Mouse (Mus musculus): ENCODE measurements around the gene Asb3. TPM values are rescaled to one million over a fixed set of nuclear protein-coding genes. Genes with fewer than 3 reads are reported as not detected.
"Not testable (repeated sequence)": the region's sequence is repeated elsewhere in the genome, so short reads cannot be mapped to it uniquely, and the experiment has no call there.

Gene Asb3
- polyA plus RNA-seq, 1 experiment from 2014 or later, result 21.9 TPM

DNA sequence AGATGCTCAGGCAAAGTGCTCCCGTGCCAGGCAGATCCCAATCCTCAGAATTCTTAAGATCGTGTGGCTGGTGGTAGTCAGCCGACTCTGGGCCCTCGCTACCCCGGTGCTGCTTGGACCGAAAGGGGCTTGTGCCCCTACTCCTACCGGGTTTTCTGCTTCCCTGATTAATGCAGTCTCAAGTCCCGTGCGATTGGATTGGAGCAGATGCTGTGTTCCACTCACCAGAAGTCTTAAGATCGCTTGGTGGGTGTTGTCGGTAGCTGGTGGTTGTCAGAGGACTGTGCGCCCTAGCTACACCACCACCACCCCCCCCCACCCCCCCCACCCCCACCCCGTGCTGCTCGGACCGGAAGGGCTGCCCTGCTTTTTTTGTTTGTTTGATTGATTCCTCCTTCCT is 132.2 kb downstream of the Asb3 start:
- not testable (repeated sequence) for H3K4me1 ChIP-seq (ENCODE audit: control insufficient read depth, insufficient read depth, low read length); H3K4me3 ChIP-seq (ENCODE audit: low read depth, low read length); H3K36me3 ChIP-seq (ENCODE audit: control insufficient read depth, insufficient read depth, low read length); H3K27ac ChIP-seq (ENCODE audit: low read depth, low read length); H3K27me3 ChIP-seq (ENCODE audit: control insufficient read depth, insufficient read depth, low read length); H3K9me3 ChIP-seq (replicated peaks; ENCODE audit: control insufficient read depth, low read length); H3K9ac ChIP-seq (ENCODE audit: low read depth, low read length); H3K4me2 ChIP-seq; ATAC-seq (replicated peaks; ENCODE audit: insufficient number of reproducible peaks, low FRiP score, low TSS enrichment)
- WGBS (ENCODE audit: insufficient replicate concordance), result 64% methylated on average over 15 of the region's 15 CpGs

DNA sequence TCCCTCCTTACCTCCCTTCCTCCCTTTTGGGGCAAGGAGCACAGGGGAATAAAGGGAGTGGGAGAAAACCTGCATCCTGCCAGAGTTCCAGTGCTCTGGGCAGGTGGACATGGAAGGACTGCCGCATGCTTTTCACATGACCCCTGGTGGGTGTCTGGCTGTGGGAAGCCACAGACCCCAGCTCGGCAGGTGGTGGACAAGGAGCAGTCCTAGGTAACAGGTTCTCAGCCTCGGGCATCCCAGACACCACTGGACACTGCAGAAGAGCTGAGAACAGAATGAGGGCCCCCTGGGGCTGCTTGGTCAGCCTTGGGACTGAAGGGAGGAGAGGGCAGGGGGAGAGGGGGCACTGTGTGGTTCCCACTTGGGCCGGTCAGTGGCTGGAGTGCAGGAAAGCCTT is 149.7 kb downstream of the Asb3 start:
- no peak overlapping the region for H3K4me2 ChIP-seq
- no peak overlapping the region for H3K4me3 ChIP-seq (ENCODE audit: low read depth, low read length)
- 0 out of 2 replicates have a peak, but pooled peaks cover under 1% of the 10 kb centered on the region for H3K9me3 ChIP-seq (replicated peaks; ENCODE audit: control insufficient read depth, low read length)
- no peaks in the 10 kb centered on the region for H3K4me1 ChIP-seq (ENCODE audit: control insufficient read depth, insufficient read depth, low read length)
- H3K36me3 ChIP-seq (ENCODE audit: control insufficient read depth, insufficient read depth, low read length), result 0 out of 2 replicates have a peak, but pooled peaks cover 1% of the 10 kb centered on the region
- H3K9ac ChIP-seq (ENCODE audit: low read depth, low read length), result no peak overlapping the region
- 93% methylated on average over 4 of the region's 4 CpGs for WGBS (ENCODE audit: insufficient replicate concordance)
- H3K27me3 ChIP-seq (ENCODE audit: control insufficient read depth, insufficient read depth, low read length), result no peaks in the 10 kb centered on the region
- no peak for ATAC-seq (replicated peaks; ENCODE audit: insufficient number of reproducible peaks, low FRiP score, low TSS enrichment)
- no peak overlapping the region for H3K27ac ChIP-seq (ENCODE audit: low read depth, low read length)

GRCm38 (mm10) chr11:31089973-31090372 is 204.8 kb downstream of the Asb3 start:
- H3K9ac ChIP-seq (ENCODE audit: low read depth, low read length), result no peak overlapping the region
- no peaks in the 10 kb centered on the region for H3K4me1 ChIP-seq (ENCODE audit: control insufficient read depth, insufficient read depth, low read length)
- H3K4me2 ChIP-seq, result no peak overlapping the region
- H3K27ac ChIP-seq (ENCODE audit: low read depth, low read length), result no peak overlapping the region
- no peak for ATAC-seq (replicated peaks; ENCODE audit: insufficient number of reproducible peaks, low FRiP score, low TSS enrichment)
- no peaks in the 10 kb centered on the region for H3K27me3 ChIP-seq (ENCODE audit: control insufficient read depth, insufficient read depth, low read length)
- H3K9me3 ChIP-seq (replicated peaks; ENCODE audit: control insufficient read depth, low read length), result no peaks in the 10 kb centered on the region
- H3K4me3 ChIP-seq (ENCODE audit: low read depth, low read length), result no peak overlapping the region
- WGBS (ENCODE audit: insufficient replicate concordance), result 94% methylated on average over 10 of the region's 10 CpGs
- 0 out of 2 replicates have a peak, but pooled peaks cover 2% of the 10 kb centered on the region for H3K36me3 ChIP-seq (ENCODE audit: control insufficient read depth, insufficient read depth, low read length)

- 93% methylated on average over 3 of the region's 3 CpGs for WGBS (ENCODE audit: insufficient replicate concordance)
Observed at GRCm38 (mm10) chr11:31090478-31090978, 205.3 kb downstream of the Asb3 start.

GRCm38 (mm10) chr11:31099519-31099918 is 214.3 kb downstream of the Asb3 start:
- not testable (repeated sequence) for H3K9ac ChIP-seq (ENCODE audit: low read depth, low read length); H3K4me3 ChIP-seq (ENCODE audit: low read depth, low read length); H3K27ac ChIP-seq (ENCODE audit: low read depth, low read length); H3K36me3 ChIP-seq (ENCODE audit: control insufficient read depth, insufficient read depth, low read length); H3K9me3 ChIP-seq (replicated peaks; ENCODE audit: control insufficient read depth, low read length); H3K27me3 ChIP-seq (ENCODE audit: control insufficient read depth, insufficient read depth, low read length); ATAC-seq (replicated peaks; ENCODE audit: insufficient number of reproducible peaks, low FRiP score, low TSS enrichment); H3K4me1 ChIP-seq (ENCODE audit: control insufficient read depth, insufficient read depth, low read length); H3K4me2 ChIP-seq

More at GRCm38 (mm10) chr11:31090478-31090978, 205.3 kb downstream of the Asb3 start:
- Histone ChIP-seq H3K36me3 (ENCODE audit: control insufficient read depth, insufficient read depth, low read length) (0 out of 2 replicates have a peak, but pooled peaks cover 2% of the 10 kb centered on the region), H3K4me2 (no peak overlapping the region), H3K27ac (ENCODE audit: low read depth, low read length) (no peak overlapping the region), H3K27me3 (ENCODE audit: control insufficient read depth, insufficient read depth, low read length) (no peaks in the 10 kb centered on the region), H3K9ac (ENCODE audit: low read depth, low read length) (no peak overlapping the region), H3K4me1 (ENCODE audit: control insufficient read depth, insufficient read depth, low read length) (no peaks in the 10 kb centered on the region), H3K9me3 (replicated peaks; ENCODE audit: control insufficient read depth, low read length) (no peaks in the 10 kb centered on the region), H3K4me3 (ENCODE audit: low read depth, low read length) (no peak overlapping the region)
- ATAC-seq (replicated peaks; ENCODE audit: insufficient number of reproducible peaks, low FRiP score, low TSS enrichment), result no peak

- H3K4me2 ChIP-seq, result no peak overlapping the region
- no peak overlapping the region for H3K9ac ChIP-seq (ENCODE audit: low read depth, low read length)
- H3K36me3 ChIP-seq (ENCODE audit: control insufficient read depth, insufficient read depth, low read length), result no peaks in the 10 kb centered on the region
- no peaks in the 10 kb centered on the region for H3K4me1 ChIP-seq (ENCODE audit: control insufficient read depth, insufficient read depth, low read length)
- WGBS (ENCODE audit: insufficient replicate concordance), result 80% methylated on average over 2 of the region's 2 CpGs
- no peak overlapping the region for H3K27ac ChIP-seq (ENCODE audit: low read depth, low read length)
- H3K27me3 ChIP-seq (ENCODE audit: control insufficient read depth, insufficient read depth, low read length), result no peaks in the 10 kb centered on the region
- ATAC-seq (replicated peaks; ENCODE audit: insufficient number of reproducible peaks, low FRiP score, low TSS enrichment), result no peak
- no peaks in the 10 kb centered on the region for H3K9me3 ChIP-seq (replicated peaks; ENCODE audit: control insufficient read depth, low read length)
- H3K4me3 ChIP-seq (ENCODE audit: low read depth, low read length), result no peak overlapping the region
Observed at GRCm38 (mm10) chr11:31102188-31102587, 217.0 kb downstream of the Asb3 start.

DNA sequence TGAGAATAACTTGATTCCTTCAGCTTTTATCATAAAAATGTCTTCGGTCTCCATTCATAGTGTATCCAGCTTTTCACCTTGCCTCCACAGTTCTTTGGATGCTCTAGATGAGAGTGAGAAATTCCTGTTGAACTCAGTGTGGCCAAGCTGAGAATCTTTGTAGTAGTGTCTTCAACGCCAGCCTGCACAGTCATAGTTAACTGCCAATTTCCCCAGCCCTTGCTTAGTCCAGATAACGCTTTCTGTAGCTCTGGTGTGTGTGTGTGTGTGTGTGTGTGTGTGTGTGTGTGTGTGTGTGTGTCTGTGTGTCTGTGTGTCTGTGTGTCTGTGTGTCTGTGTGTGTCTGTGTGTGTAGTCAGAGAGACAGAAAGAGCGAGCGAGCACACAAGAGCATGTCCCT is 220.1 kb downstream of the Asb3 start:
- Histone ChIP-seq H3K9ac (ENCODE audit: low read depth, low read length) (no peak overlapping the region), H3K4me1 (ENCODE audit: control insufficient read depth, insufficient read depth, low read length) (no peaks in the 10 kb centered on the region), H3K27me3 (ENCODE audit: control insufficient read depth, insufficient read depth, low read length) (no peaks in the 10 kb centered on the region), H3K27ac (ENCODE audit: low read depth, low read length) (no peak overlapping the region), H3K36me3 (ENCODE audit: control insufficient read depth, insufficient read depth, low read length) (no peaks in the 10 kb centered on the region), H3K9me3 (replicated peaks; ENCODE audit: control insufficient read depth, low read length) (no peaks in the 10 kb centered on the region), H3K4me2 (no peak overlapping the region), H3K4me3 (ENCODE audit: low read depth, low read length) (no peak overlapping the region)
- WGBS (ENCODE audit: insufficient replicate concordance), result 90% methylated on average over 5 of the region's 5 CpGs
- no peak for ATAC-seq (replicated peaks; ENCODE audit: insufficient number of reproducible peaks, low FRiP score, low TSS enrichment)

DNA sequence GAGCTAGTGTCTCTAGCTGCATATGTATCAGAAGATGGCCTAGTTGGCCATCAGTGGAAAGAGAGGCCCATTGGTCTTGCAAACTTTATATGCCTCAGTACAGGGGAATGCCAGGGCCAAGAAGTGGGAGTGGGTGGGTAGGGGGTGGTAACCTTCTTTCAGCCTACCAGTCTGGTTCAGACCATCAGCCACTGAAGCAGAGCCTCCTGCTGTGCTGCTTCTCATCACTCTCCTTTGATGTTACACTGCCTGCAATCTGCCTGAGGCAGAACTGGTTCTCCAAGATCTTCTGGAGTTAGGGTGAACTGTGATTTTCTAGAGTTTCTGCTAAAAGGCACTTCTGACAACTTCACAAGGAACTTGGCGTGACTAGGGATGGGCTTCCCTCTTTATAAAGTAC is 241.7 kb downstream of the Asb3 start:
- WGBS (ENCODE audit: insufficient replicate concordance), result 52% methylated on average over 1 of the region's 1 CpGs
- not testable (repeated sequence) for H3K4me3 ChIP-seq (ENCODE audit: low read depth, low read length); ATAC-seq (replicated peaks; ENCODE audit: insufficient number of reproducible peaks, low FRiP score, low TSS enrichment); H3K4me2 ChIP-seq; H3K36me3 ChIP-seq (ENCODE audit: control insufficient read depth, insufficient read depth, low read length); H3K9ac ChIP-seq (ENCODE audit: low read depth, low read length); H3K27ac ChIP-seq (ENCODE audit: low read depth, low read length); H3K27me3 ChIP-seq (ENCODE audit: control insufficient read depth, insufficient read depth, low read length); H3K4me1 ChIP-seq (ENCODE audit: control insufficient read depth, insufficient read depth, low read length); H3K9me3 ChIP-seq (replicated peaks; ENCODE audit: control insufficient read depth, low read length)

- ATAC-seq (replicated peaks; ENCODE audit: insufficient number of reproducible peaks, low FRiP score, low TSS enrichment); H3K4me3 ChIP-seq (ENCODE audit: low read depth, low read length); H3K36me3 ChIP-seq (ENCODE audit: control insufficient read depth, insufficient read depth, low read length); H3K4me2 ChIP-seq; H3K9me3 ChIP-seq (replicated peaks; ENCODE audit: control insufficient read depth, low read length); H3K27me3 ChIP-seq (ENCODE audit: control insufficient read depth, insufficient read depth, low read length); H3K9ac ChIP-seq (ENCODE audit: low read depth, low read length); H3K4me1 ChIP-seq (ENCODE audit: control insufficient read depth, insufficient read depth, low read length); H3K27ac ChIP-seq (ENCODE audit: low read depth, low read length): not testable (repeated sequence)
- 69% methylated on average over 4 of the region's 4 CpGs for WGBS (ENCODE audit: insufficient replicate concordance)
Observed at GRCm38 (mm10) chr11:31133726-31134125, 248.5 kb downstream of the Asb3 start.

Data from heart, embryonic 11.5 days (tissue).